Mouse (Mus musculus): ENCODE results near the gene Zscan4f. TPM values are rescaled to one million over a fixed set of nuclear protein-coding genes. Genes with fewer than 3 reads are reported as not detected.
"Not testable (repeated sequence)": the region's sequence is repeated elsewhere in the genome, so short reads cannot be mapped to it uniquely, and the experiment has no call there.

The Zscan4f gene
- polyA plus RNA-seq (2015; fragmentation: Nextera tagmentation; extraction: Ambion mirVana) = not detected in 2 replicates

- H3K4me2 ChIP-seq (replicated peaks; ENCODE audit: low read depth); H3K27ac ChIP-seq (ENCODE audit: low read depth, low read length); ATAC-seq; H3K4me3 ChIP-seq (ENCODE audit: low read depth, low read length); H3K36me3 ChIP-seq (ENCODE audit: control insufficient read depth, insufficient read depth); H3K27me3 ChIP-seq (replicated peaks; ENCODE audit: control insufficient read depth, insufficient read depth, low read length); H3K4me1 ChIP-seq (replicated peaks; ENCODE audit: control insufficient read depth, insufficient read depth, low read length); H3K9ac ChIP-seq (ENCODE audit: low read depth, low read length); H3K9me3 ChIP-seq (ENCODE audit: control insufficient read depth): not testable (repeated sequence)
- 89% methylated on average over 3 of the region's 3 CpGs for WGBS
These were observed at the start of gene Zscan4f for GRCm38 (mm10) chr7:11397615-11398014. Gene Zscan4f (plus strand): TSS chr7:11397915.

GRCm38 (mm10) chr7:11384641-11385040 lies 13.1 kb upstream of the Zscan4f start:
- ATAC-seq; H3K9me3 ChIP-seq (ENCODE audit: control insufficient read depth); H3K4me3 ChIP-seq (ENCODE audit: low read depth, low read length); H3K4me1 ChIP-seq (replicated peaks; ENCODE audit: control insufficient read depth, insufficient read depth, low read length); H3K9ac ChIP-seq (ENCODE audit: low read depth, low read length); H3K4me2 ChIP-seq (replicated peaks; ENCODE audit: low read depth); H3K36me3 ChIP-seq (ENCODE audit: control insufficient read depth, insufficient read depth); H3K27ac ChIP-seq (ENCODE audit: low read depth, low read length); H3K27me3 ChIP-seq (replicated peaks; ENCODE audit: control insufficient read depth, insufficient read depth, low read length): not testable (repeated sequence)

Small RNA genes lying within 50 kb of the gene (microRNA-seq; reads per million reads assigned to microRNA genes)
- not detected for gene Gm23087

Other genes starting within 250 kb of the Zscan4f start
- not detected in 2 replicates for gene Zscan4d, start 231.8 kb upstream of the Zscan4f start, polyA plus RNA-seq (2015; fragmentation: Nextera tagmentation; extraction: Ambion mirVana)
- not detected in 2 replicates for gene Zscan4e, start 87.2 kb upstream of the Zscan4f start, polyA plus RNA-seq (2015; fragmentation: Nextera tagmentation; extraction: Ambion mirVana)
- not detected in 2 replicates for gene Zscan4-ps2, start 116.4 kb downstream of the Zscan4f start, polyA plus RNA-seq (2015; fragmentation: Nextera tagmentation; extraction: Ambion mirVana)
- gene Zscan4-ps3, start 211.4 kb downstream of the Zscan4f start, polyA plus RNA-seq (2015; fragmentation: Nextera tagmentation; extraction: Ambion mirVana) = not detected in 2 replicates